Mouse (Mus musculus) splenic B cell, adult 2 months (primary cell): Measurements from ENCODE around the gene Aip.

ENCODE experiments used
- DNase-seq: peaks from one replicate; pipeline ENCODE4 v3.0.0-alpha.2; 2011; ENCODE audit warnings: low read depth, low spot score
- H3K27me3 ChIP-seq: 2 replicates; pipeline ENCODE4 v1.6.1; 2012; ENCODE audit warnings: mild to moderate bottlenecking, low read length, moderate library complexity, mixed read lengths; ENCODE audit not compliant: control insufficient read depth, poor library complexity, insufficient read depth, severe bottlenecking
- H3K36me3 ChIP-seq: 2 replicates; pipeline ENCODE4 v1.6.1; 2012; ENCODE audit warnings: mild to moderate bottlenecking, low read length, moderate library complexity, mixed read lengths; ENCODE audit not compliant: control insufficient read depth, poor library complexity, insufficient read depth, severe bottlenecking

The Aip gene

DNA sequence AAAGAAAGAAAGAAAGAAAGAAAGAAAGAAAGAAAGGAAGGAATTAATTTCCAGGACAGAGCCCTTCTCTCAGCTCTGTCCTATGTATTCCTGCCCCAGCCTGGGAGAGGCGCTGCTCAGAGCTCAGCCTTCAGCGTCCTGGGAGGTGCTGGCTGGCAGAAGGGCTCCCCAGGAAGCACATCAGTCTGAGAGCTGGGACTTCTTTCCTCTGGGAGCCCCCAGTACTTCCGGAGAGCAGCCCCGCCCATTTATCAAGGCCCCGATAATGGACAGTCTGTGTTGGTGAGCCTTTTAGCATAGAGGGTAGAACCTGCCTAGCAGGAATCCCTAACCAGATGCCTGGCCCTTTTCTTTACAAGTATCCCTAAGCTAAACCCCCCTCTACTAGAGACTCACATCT, 37.5 kb downstream of the Aip start:
- 0 out of 2 replicates have a peak, but pooled peaks cover 2% of the 10 kb centered on the region for H3K27me3 ChIP-seq
- no peak for DNase-seq
- H3K36me3 ChIP-seq: no peaks in the 10 kb centered on the region

DNA sequence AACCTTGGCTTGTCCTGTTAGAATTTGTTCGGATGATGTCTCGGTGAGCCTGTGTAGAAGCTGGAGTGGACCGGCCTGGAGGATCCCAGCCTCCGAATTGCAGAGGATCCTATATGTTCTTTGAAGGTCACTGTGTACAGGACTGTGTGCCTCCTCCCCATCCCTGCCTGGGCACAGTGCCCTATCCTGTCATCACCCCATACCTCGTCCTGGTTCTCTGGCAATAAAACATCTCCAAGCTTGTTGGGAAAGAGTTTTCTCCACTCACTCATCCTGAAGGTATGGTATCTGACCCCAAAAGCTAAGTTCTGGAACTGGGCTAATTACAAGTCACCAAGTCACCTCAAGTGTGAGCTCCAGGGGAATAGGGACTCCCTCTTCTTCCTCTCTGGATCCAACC, 38.6 kb downstream of the Aip start:
- no peaks in the 10 kb centered on the region for H3K36me3 ChIP-seq
- 0 out of 2 replicates have a peak, but pooled peaks cover 2% of the 10 kb centered on the region for H3K27me3 ChIP-seq
- DNase-seq: no peak

DNA sequence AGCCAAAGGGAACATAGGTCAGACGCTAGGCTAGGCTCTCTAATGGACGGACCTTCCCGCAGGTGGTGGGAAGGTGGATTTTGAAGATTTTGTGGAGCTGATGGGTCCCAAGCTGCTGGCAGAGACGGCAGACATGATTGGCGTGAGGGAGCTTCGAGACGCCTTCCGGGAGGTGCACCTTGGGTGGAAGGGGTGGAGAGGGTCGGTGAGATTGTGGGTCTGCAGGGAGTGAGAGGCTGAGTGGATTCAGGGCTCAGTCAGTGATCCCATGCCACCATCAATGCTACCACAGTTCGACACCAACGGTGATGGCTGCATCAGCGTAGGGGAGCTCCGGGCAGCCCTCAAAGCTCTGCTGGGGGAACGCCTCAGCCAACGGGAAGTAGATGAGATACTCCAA, 39.5 kb downstream of the Aip start:
- no peaks in the 10 kb centered on the region for H3K36me3 ChIP-seq
- DNase-seq: no peak
- H3K27me3 ChIP-seq: 0 out of 2 replicates have a peak, but pooled peaks cover 2% of the 10 kb centered on the region

DNA sequence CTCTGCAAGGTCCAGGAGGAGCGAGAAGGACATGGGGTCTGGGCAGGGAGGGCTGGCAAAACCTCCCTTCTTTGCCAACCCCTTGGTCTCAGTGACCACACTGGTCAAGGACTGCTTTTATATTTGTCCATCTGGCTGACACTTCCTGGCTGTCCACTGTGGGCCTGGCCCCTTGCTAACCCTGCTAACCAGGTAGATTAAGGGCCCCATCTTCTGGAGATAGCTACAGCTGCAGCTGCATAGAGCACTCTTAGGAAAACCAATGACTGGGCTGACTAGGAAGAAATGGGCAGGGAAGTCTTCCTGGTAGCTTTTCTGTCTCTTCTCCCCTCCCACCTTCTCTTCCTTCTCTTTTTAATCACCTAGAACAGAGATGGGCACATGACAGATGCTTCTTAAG, 40.7 kb downstream of the Aip start:
- no peaks in the 10 kb centered on the region for H3K36me3 ChIP-seq
- no peak for DNase-seq
- 0 out of 2 replicates have a peak, but pooled peaks cover 2% of the 10 kb centered on the region for H3K27me3 ChIP-seq

DNA sequence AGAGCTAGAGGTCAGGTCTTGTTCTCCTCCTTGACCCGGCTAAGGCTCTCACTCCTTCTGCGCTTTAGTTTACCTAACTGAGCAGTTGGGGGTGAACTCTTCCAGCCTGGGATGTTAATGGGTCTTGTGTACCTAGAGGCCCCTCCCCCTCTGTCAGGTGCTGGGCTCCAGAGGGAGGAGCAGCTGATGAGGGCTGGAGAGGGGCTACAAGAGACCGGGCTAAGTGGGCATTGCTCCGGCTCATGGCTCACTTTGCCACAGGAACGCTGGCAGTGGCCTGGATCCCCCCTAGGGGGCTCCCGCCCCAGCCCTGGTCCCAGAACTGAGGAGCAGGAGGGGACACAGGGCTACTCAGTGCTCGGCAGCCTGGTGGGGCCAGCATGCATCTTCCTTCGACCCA, 41.8 kb downstream of the Aip start:
- Histone ChIP-seq H3K27me3 (0 out of 2 replicates have a peak, but pooled peaks cover 2% of the 10 kb centered on the region), H3K36me3 (no peaks in the 10 kb centered on the region)
- DNase-seq: no peak

DNA sequence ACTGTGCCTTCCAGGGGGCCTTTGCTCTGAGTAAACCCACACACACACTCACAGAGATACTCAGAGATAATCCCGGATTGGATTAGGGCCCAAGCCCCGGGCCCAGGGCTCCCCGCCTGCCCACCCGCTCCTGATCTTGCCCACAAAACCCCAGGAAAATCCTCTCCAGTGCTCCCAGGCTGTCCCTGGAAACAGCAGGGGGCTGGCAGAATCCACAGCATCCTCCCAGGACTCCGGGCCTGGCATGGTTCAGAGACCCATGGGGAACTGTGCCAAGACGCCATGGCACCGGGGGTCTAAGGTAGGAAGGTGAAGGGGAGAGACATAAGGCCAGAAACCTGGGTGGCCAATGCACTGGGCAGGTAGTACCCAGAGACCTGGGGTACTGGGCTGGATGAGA, 42.3 kb downstream of the Aip start:
- Histone ChIP-seq H3K36me3 (no peaks in the 10 kb centered on the region), H3K27me3 (0 out of 2 replicates have a peak, but pooled peaks cover 2% of the 10 kb centered on the region)
- no peak for DNase-seq

DNA sequence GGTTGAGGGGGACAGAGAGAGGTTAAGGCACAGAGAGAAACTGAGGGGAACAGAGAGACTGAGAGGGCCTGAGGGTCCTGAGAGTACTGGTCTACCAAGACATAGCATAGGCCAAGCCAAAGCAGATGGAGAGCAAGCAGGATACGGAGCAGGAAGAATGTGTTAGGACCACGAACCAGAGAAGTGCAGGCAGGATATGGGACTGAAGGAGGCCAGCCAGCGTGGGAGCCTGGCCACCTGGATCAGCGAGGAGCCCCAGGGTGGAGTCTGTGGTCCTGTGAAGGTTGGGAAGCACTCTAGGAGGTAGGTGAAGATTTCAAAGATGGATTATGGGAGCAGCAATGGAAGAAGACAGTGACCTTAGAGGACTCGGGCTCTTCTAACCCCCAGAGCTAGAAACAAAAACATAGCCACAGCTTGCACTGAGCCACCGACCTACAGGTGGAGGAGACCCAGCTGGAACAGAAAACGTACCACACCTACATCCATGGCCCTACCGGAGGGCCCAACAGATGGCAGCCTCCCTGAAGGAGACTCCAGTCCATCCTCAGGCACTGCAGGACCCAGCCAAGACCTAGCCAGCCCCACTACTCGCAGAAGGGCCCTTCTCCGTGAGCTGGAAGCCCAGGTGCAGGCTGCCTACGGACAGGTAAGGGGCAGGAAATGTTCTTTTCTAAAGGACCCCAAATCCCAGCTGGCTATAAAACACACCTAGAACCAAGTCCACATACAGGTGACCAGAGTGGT, 43.3 kb downstream of the Aip start:
- Histone ChIP-seq H3K27me3 (0 out of 2 replicates have a peak, but pooled peaks cover 2% of the 10 kb centered on the region), H3K36me3 (no peaks in the 10 kb centered on the region)
- no peak for DNase-seq

DNA sequence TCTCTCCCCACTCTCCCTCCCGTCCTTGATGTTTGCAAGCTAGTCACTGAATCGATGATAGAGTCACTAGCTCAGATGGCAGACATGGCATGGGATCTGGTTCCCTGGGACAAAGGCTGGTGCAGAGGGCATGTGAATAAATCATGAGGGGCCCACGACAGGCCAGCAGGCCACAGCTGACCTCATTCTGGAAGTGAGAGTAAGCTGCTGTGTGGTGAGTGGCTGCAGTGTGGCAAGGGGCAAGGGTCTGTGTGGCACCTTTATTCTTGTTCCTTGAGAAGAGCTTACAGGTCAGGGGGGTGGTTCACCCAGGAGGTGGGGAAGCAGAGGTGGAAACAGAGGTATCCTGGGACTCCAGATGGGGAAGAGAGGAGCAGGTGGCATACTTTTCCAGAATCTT, 44.3 kb downstream of the Aip start, which contains the start of gene Cabp2:
Gene Cabp2 (plus strand): TSS at position 185 of the 400 bp plus-strand sequence.
- no peaks in the 10 kb centered on the region for H3K36me3 ChIP-seq
- 0 out of 2 replicates have a peak, but pooled peaks cover 2% of the 10 kb centered on the region for H3K27me3 ChIP-seq
- DNase-seq: no peak

DNA sequence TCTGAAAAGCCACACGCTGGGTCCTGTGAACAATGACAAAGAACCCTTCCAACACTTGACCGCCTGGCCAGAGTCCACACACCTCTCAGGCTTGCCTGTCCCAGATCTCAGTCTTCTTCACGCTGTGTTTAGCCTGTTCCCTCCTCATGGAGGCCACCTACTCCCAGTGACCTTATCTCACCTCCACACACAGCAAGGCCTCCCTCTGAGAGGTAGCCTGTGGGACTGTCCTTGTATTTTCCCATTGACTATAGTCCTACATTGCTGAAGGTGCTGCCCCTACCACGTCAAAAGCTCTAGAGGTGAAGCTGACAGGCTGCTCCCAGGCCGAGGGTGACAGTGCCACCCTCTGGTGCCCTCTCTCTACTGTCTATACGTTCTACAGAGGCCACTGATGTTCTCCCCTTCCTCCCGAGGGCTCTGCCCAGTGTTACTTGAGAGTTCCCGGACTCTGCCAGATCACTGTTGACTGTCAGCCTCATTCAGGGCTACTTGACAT, 45.1 kb downstream of the Aip start:
- DNase-seq: no peak
- Histone ChIP-seq H3K36me3 (no peaks in the 10 kb centered on the region), H3K27me3 (0 out of 2 replicates have a peak, but pooled peaks cover 2% of the 10 kb centered on the region)

DNA sequence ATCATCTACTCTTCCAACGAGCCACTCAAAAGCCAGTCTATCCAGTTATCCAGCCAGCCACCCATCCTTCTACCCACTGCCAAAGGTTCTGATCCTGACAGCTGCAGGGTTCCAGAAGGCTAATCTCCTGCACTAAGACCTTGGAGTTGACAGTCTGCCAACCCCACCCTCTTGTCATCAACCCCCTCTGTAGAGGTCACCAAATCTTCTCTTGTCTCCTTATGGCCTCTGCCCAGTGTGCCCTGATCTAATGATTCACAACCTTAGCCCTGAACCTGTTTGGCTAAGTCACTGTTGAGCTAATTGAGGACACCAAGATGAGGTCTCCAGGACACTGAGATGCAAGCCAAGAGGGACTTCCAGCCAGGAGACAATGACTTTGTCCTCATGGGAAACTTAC, 46.1 kb downstream of the Aip start:
- DNase-seq: no peak

DNA sequence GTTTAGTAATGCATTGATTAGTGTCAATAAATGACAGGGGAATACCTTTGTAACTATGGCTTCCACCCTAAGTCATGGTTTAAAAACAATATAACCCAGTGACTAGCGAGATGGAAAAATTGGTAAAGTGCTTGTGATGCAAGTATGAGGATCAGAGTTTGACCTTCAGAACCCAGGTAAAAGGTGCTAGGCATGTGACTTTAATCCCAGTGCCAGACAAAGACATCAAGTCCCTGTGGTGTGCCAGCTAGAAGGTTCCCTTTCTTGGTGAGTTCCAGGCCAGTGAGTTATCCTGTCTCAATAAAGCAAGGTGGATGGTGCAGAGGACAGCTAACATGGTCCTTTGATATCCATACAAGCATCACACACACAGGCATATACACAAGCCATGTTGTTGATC, 50.1 kb downstream of the Aip start:
- Histone ChIP-seq H3K36me3 (no peaks in the 10 kb centered on the region), H3K27me3 (no peaks in the 10 kb centered on the region)

More for the DNA sequence above, 46.1 kb downstream of the Aip start:
- Histone ChIP-seq H3K27me3 (0 out of 2 replicates have a peak, but pooled peaks cover 2% of the 10 kb centered on the region), H3K36me3 (no peaks in the 10 kb centered on the region)

DNA sequence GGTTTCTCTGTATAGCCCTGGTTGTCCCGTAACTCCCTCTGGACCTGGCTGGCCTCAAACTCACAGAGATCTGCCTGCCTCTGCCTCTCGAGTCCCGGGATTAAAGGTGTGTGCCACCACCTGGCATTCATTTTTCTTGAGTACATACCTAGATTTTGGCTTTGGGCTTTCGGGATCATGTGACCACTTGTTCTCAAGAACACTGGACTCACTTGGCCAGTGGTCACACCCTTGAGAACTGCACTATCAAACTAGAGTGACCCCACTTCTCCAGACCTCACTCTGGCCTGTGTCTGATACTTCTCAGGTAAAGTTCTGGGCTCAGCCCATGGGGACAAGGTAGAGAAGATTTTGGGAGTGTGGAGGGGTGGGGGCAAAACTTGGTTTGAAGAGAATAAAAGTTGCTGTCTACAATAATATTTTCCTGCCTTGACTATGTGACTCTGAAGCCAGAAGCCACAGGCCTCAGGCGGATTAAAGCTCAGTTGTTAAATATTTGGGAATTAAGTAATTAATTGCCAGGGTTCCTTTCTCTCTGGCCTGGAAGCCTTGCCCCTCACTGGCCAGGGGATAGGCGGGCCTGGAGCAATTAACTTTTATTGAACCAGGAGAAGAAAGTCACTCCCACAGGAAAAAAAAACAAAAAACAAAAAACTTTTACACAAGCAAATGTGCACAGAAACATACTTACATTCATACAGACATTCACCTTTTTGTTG, 52.8 kb downstream of the Aip start:
- no peaks in the 10 kb centered on the region for H3K36me3 ChIP-seq
- H3K27me3 ChIP-seq: no peaks in the 10 kb centered on the region
- DNase-seq: no peak

More for the DNA sequence above, 50.1 kb downstream of the Aip start:
- DNase-seq: no peak

DNA sequence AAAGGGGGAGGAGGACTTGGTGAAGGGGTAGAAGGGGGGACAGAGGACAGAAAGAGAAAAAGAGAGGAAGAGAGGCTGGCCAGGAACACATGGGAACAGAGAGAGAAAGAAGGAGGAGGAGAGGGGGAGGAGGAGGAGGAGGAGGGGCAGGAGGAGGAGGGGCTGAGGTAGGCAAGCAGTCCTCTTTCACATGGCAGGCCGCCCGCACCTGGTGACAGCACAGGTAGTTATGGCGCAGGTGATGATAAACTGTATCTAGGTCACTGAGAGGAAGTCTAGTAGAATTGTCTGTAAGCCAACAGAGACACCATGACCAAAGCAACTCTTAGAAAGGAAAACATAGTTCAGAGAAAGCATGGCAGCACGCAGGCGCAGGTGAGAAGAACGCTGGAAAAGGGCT, 54.3 kb downstream of the Aip start:
- H3K36me3 ChIP-seq: no peaks in the 10 kb centered on the region
- DNase-seq: no peak
- no peaks in the 10 kb centered on the region for H3K27me3 ChIP-seq

DNA sequence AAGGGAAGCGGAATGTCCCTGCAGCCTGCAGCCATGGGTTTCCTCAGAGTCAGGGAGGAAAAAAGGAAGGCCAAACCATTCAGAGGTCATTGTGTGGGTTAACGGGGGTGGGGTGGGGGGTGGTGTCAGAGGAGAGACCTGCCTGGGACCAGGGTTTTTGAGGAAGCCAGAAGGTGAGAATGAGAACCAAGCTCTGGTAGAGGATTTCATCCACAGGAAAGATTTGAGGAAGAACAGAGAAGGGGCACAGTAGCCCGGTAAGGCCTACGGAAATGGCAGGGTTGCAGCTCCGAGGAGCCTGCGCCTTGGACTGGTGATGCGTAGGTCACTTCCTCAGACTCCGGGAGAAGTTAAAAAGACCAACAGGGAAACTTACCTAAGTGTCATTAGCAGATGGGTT, 54.9 kb downstream of the Aip start:
- no peaks in the 10 kb centered on the region for H3K36me3 ChIP-seq
- H3K27me3 ChIP-seq: no peaks in the 10 kb centered on the region
- DNase-seq: no peak

DNA sequence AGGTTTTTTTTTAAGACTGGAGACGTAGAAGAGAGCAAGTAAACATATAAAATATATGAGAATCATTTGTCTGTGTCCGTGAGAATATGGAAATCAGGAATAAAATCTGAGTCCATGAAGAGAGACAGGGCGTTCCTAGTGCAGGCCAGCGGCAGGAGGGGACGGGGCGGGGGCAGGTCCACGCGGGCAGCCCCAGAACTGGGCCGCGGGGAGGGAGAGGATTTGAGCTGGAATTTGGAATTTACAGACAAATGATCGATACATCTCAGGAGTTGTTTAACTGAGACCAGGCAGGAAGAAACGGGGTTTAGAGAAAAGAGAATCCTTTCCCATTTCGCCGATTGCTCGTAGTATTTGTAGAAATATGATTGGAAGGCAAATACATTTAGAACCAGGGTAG, 55.3 kb downstream of the Aip start:
- DNase-seq: no peak
- Histone ChIP-seq H3K27me3 (no peaks in the 10 kb centered on the region), H3K36me3 (no peaks in the 10 kb centered on the region)
